Mouse (Mus musculus) G1E (cell line): ENCODE data around the gene Med8. TPM values are rescaled to one million over a fixed set of nuclear protein-coding genes. Genes with fewer than 3 reads are reported as not detected.

Source experiments
- ATAC-seq: 2 replicates; pipeline ENCODE4 v1.8.0; 2016; ENCODE audit warnings: mild to moderate bottlenecking; ENCODE audit not compliant: insufficient number of reproducible peaks, poor library complexity, low FRiP score, severe bottlenecking; ENCODE audit errors: extremely low read depth
- DNase-seq: peaks from one replicate; pipeline ENCODE4 v3.0.0; 2012; ENCODE audit warnings: low spot score
- H3K27me3 ChIP-seq: 2 replicates; pipeline ENCODE4 v1.6.1; 2012; ENCODE audit warnings: mild to moderate bottlenecking, low read length, inconsistent platforms; ENCODE audit not compliant: insufficient read depth
- H3K36me3 ChIP-seq: replicated peaks from 2 replicates; pipeline ENCODE3; 2012; ENCODE audit warnings: mild to moderate bottlenecking, inconsistent platforms
- H3K4me1 ChIP-seq: 2 replicates; pipeline ENCODE4 v1.6.1; 2012; ENCODE audit warnings: low read depth, low read length, inconsistent platforms, mixed read lengths; ENCODE audit not compliant: insufficient read depth
- H3K4me3 ChIP-seq: 2 replicates; pipeline ENCODE4 v1.5.1; 2012; ENCODE audit warnings: low read depth, mild to moderate bottlenecking, inconsistent platforms, low read length, moderate library complexity, mixed read lengths
- H3K9me3 ChIP-seq: replicated peaks from 2 replicates; pipeline ENCODE4 v1.6.1; 2012; ENCODE audit warnings: inconsistent platforms
- CTCF ChIP-seq: IDR thresholded peaks from 2 replicates; pipeline ENCODE4 v1.5.1; 2012; ENCODE audit warnings: low read depth, low read length, inconsistent platforms, mixed read lengths
- GATA1 ChIP-seq: IDR thresholded peaks from 2 replicates; pipeline ENCODE4 v1.6.1; 2012; ENCODE audit warnings: borderline replicate concordance, low read length, inconsistent platforms, mixed read lengths
- GATA2 ChIP-seq: IDR thresholded peaks from 2 replicates; pipeline ENCODE4 v1.6.1; 2012; ENCODE audit warnings: low read depth, low read length, inconsistent platforms, borderline replicate concordance
- POLR2AphosphoS5 ChIP-seq: IDR thresholded peaks from 2 replicates; pipeline ENCODE4 v1.6.1; 2012; ENCODE audit warnings: low read depth, low read length, inconsistent platforms; ENCODE audit not compliant: insufficient replicate concordance
- TAL1 ChIP-seq: conservative IDR thresholded peaks from 2 replicates; pipeline ENCODE4 v1.6.1; 2012; ENCODE audit warnings: low read depth, low read length, inconsistent platforms, mixed read lengths
- polyA plus RNA-seq: library from polyadenylated mRNA; stranded (reverse); fragments of >175 nt; gene quantifications from 2 replicates; pipeline ENCODE4 v1.2.3, GENCODE M21; 2012
- total RNA-seq, 2 experiments: library from RNA; stranded (forward) in 1 of 2; stranded (reverse) in 1 of 2; fragments of 200-1000 nt in 1 of 2; fragments of >200 nt in 1 of 2; fragmentation: Nextera tagmentation in 1 of 2; gene quantifications; 2 replicates each; pipeline ENCODE4 v1.2.3; 2014 to 2017

Med8 gene
- total and polyA plus RNA-seq, 3 experiments = 45.0 to 124 (median 87.0) TPM

DNA sequence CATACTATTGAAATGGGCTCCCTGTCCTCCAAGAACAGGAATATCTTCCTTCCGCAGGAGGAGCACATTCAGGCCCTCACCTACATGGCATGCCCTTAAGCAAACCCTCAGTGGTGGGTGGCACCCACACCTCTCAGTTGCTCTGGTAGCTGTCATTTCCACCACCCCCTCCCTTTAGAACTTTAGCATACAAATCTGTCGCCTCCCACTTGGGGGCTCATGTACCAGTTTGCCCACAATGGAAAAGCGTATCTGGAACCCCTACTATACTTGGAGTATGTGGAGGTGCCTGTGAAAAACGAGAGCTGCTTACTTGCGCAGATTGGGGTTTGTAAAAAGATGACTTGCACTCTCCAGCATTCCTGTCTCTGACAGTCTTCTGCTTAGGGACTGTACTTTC lies 7.2 kb downstream of the Med8 start:
- Histone ChIP-seq H3K4me3 (no peak overlapping the region), H3K36me3 (peaks cover 98% of the 10 kb centered on the region), H3K9me3 (no peaks in the 10 kb centered on the region), H3K4me1 (peaks cover 16% of the 10 kb centered on the region; the same call in 1 of the 2 replicates), H3K27me3 (no peaks in the 10 kb centered on the region)
- TF ChIP-seq TAL1 = no peak
- TF ChIP-seq GATA2 = no peak
- no peak for TF ChIP-seq CTCF
- TF ChIP-seq POLR2AphosphoS5 = no peak
- TF ChIP-seq GATA1 = no peak
- no peak for ATAC-seq
- DNase-seq = no peak

DNA sequence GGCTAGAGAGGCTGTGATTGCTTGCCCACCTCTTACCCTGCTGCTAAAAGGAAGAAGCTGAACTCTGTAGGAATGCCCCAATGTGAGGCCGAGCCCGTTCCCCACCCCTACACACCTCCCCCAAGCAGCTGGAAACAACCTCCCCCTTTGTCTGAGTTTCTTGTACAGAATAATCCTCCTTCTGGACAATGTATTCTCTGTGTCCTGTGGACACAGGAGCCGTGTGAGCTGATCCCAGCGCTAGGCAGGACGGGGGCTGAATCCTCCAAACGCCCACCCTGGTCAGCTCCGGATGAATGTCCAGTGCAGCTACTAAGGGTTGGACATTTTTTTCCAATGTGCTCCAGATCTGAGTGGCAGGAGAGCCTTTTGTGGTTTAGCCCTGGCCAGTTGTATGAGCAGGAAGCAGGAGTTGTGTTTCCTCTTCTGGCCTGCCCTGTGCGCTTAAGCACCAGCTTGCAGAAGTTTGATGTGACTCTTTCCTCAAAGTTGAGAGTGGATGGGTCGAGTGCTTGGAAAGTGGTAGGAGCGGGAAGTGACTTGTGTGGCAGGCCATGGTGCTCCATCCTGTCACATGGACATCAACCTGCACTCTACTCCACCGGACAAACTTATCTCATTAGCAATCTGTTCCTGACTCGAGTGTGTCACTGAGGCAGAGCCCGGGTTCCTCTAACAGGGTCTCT lies 8.1 kb downstream of the Med8 start:
- TF ChIP-seq POLR2AphosphoS5 = no peak
- no peak overlapping the region for H3K4me3 ChIP-seq
- no peaks in the 10 kb centered on the region for H3K27me3 ChIP-seq
- H3K36me3 ChIP-seq = peaks cover 98% of the 10 kb centered on the region
- no peaks in the 10 kb centered on the region for H3K9me3 ChIP-seq
- no peak for DNase-seq
- ATAC-seq = no peak
- peaks cover 15% of the 10 kb centered on the region; the same call in 1 of the 2 replicates for H3K4me1 ChIP-seq

DNA sequence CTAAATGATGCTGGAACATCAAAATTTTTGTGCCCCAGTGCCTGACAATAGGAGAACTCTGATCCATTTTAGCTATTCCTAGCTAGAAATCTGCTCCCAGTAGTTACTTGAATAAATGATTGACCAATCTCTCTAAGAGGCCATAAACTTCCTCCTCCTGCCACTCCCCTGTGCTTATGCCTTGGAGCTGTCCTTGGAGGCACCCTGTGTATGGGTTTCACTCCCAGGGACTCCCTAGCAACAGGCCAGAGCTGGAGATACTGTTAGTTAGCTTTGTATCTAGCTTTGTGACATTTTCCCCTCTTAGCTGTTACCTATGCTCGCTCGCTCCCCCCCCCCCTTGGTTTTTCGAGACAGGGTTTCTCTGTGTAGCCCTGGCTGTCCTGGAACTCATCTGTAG lies 12.2 kb downstream of the Med8 start:
- H3K36me3 ChIP-seq = peaks cover 70% of the 10 kb centered on the region
- ATAC-seq (no peak), DNase-seq (no peak)
- H3K4me1 ChIP-seq = peaks cover 43% of the 10 kb centered on the region
- H3K27me3 ChIP-seq = no peaks in the 10 kb centered on the region
- H3K9me3 ChIP-seq = no peaks in the 10 kb centered on the region
- TF ChIP-seq GATA2 = no peak
- no peak overlapping the region for H3K4me3 ChIP-seq

DNA sequence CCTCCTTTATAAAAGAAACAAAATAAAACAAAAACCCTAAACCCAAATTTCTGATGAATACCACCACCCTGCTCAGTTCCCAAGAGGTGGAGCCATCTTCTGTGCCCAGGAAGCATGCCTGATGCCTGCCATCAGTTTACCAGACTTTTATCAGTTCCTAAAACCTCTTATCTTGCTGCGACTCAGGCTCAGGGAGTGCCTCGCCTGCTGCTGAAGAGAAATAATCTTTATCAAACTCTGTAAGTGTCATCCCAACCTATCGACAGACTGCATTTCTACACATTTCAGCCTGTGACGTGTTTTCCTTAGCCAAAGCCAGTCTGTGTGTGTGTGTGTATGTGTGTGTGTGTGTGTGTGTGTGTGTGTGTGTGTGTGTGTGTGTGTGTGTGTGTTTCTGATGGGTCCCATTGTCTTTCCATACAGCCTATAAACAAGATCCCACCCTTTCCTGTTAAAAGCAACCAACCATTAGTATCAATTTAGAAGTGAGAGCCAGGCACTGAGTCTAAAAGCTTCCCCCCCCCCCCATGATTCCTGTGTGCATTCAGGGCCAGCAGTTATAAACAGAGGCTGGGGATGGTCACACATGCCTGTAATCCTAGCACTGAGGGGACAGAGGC lies 15.5 kb downstream of the Med8 start:
- DNase-seq (peak; percentile 48), ATAC-seq (peak; percentile 61)
- no peaks in the 10 kb centered on the region for H3K9me3 ChIP-seq
- peak overlapping the region; percentile 9; the same call in 1 of the 2 replicates for H3K4me3 ChIP-seq
- TF ChIP-seq TAL1 (peak; percentile 81), GATA1 (no peak)
- peaks cover 60% of the 10 kb centered on the region for H3K4me1 ChIP-seq
- peaks cover 51% of the 10 kb centered on the region for H3K36me3 ChIP-seq
- H3K27me3 ChIP-seq = no peaks in the 10 kb centered on the region

DNA sequence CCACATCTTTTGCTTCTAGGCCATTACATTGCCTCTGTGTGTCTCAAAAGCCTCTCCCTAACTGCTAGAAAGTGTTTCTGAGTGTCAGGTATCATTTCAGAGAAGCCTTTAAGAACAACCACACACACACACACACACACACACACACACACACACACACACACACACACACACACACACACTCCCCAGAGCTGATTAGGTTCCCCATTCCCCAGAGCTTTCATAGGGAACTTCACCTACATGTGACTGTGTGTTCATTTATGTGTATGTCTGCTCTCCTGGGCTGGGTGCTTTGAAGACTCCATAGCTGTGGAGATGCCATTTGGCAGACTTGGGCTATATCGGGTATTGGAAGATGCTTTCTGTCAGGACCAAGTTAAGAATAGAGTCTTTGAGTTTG lies 16.2 kb downstream of the Med8 start:
- no peak for DNase-seq
- TF ChIP-seq GATA1 (no peak), TAL1 (no peak), CTCF (no peak), GATA2 (no peak), POLR2AphosphoS5 (no peak)
- no peak for ATAC-seq
- Histone ChIP-seq H3K4me3 (peak overlapping the region; percentile 9; the same call in 1 of the 2 replicates), H3K27me3 (no peaks in the 10 kb centered on the region), H3K4me1 (peaks cover 68% of the 10 kb centered on the region), H3K9me3 (no peaks in the 10 kb centered on the region), H3K36me3 (peaks cover 51% of the 10 kb centered on the region)

DNA sequence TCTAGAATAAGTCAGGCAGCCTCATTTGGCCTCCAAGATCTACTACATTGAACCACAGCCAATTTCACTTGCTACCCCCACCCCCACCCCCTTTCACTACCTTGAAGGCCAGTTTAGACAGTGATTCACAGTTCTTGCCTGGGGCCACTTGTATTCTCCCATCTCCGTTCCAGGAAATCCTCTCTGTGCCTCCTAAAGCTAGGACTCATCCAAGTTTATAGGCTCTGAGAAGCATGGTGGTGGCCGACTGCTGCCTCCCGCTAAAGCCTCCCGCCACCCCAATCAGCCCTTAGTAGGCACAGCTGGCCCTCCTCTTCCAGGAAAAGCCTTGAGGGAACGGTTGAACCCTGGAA lies 18.3 kb downstream of the Med8 start:
- TF ChIP-seq GATA1 = no peak
- ATAC-seq (no peak), DNase-seq (no peak)
- H3K27me3 ChIP-seq = no peaks in the 10 kb centered on the region
- H3K36me3 ChIP-seq = peaks cover 52% of the 10 kb centered on the region
- no peaks in the 10 kb centered on the region for H3K9me3 ChIP-seq
- H3K4me1 ChIP-seq = peaks cover 88% of the 10 kb centered on the region
- H3K4me3 ChIP-seq = peak overlapping the region; percentile 98

DNA sequence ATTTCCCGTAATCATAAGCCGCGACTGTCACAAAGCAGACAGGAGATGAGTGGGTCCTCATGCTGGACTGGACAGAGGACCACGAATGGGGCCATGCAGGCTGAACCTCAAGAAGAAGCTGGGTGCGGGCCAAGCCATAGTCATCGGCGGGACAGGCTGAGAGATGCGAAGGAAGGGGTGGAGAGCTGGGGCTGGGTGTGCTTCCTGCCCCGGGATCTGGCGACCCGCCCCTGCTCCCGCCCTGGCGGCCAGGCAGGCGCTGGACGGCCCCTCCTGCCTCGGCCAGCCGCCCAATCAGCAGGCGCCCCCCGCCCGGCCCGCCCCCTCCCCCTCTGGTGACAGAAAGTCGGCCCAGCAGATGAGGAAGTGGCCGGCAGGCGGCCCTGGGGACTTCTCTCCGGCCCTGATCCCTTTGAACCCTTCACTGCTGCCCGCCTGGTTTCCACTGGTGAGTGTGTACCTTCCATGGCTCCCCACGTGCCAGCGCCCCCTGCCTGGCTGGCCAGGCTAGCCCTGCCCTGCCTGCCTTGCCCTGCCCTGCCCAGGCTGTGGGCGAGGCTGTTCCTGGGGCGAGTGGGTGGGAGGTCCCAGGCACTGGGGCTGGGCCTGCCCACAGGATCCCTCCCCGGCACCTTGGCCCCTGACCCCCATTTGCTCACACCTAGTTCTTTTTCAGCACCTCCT lies 18.8 kb downstream of the Med8 start, which contains the start of gene Elovl1:
TSS of gene Elovl1 (plus strand) at position 326 of the 684 bp plus-strand sequence.
- no peaks in the 10 kb centered on the region for H3K9me3 ChIP-seq
- TF ChIP-seq GATA1 (no peak), GATA2 (no peak), POLR2AphosphoS5 (no peak), TAL1 (no peak), CTCF (no peak)
- peaks cover 90% of the 10 kb centered on the region for H3K4me1 ChIP-seq
- ATAC-seq (peak; percentile 59), DNase-seq (peak; percentile 99)
- H3K4me3 ChIP-seq = peak within 1 kb of the TSS; percentile 98
- no peaks in the 10 kb centered on the region for H3K27me3 ChIP-seq
- H3K36me3 ChIP-seq = peaks cover 53% of the 10 kb centered on the region
